Mouse (Mus musculus): ENCODE measurements around the gene Plb1. TPM values are rescaled to one million over a fixed set of nuclear protein-coding genes. Genes with fewer than 3 reads are reported as not detected.

Plb1 gene
- total and polyA plus RNA-seq, 3 experiments: 0.51 to 2.3 (median 0.66) TPM

DNA sequence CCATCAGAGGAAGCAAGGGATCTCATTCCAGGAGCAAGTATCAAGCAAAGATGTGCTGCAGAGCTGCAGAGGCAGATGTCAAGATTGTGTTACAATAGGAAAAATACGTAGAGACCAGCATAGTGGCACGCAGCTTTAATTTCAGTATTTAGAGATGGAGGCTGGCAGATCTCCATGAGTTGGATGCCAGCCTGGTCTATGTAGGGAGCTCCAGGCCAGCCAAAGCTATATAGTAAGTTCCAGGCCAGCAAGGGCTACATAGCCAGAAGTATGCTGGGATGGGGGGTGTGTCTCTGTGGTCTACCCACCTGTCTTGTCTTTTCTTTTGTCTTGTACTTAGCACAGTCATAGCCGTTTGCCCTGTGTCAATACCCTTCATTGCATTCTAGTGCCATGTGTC lies 28.7 kb downstream of the Plb1 start:
- dilution Hi-C loops (cut with MboI; ENCODE audit: extremely low pct_ligation_motif_present, extremely low pct_unique_long_range_greater_than_20kb, low sequenced_read_pairs) (no loop called here), in situ Hi-C loops (cut with MboI; ENCODE audit: low pct_ligation_motif_present, low pct_unique_long_range_greater_than_20kb, low sequenced_read_pairs) (no loop called here)
- Histone ChIP-seq H3K27ac (ENCODE audit: insufficient read depth, low read depth) (no peak overlapping the region), H3K79me2 (replicated peaks; ENCODE audit: control insufficient read depth, extremely low read depth, insufficient read depth, poor library complexity, severe bottlenecking) (no peaks in the 10 kb centered on the region), H3K36me3 (replicated peaks in 1 of 2; ENCODE audit: control insufficient read depth in 1 of 2, insufficient read depth in 1 of 2, low read length in 1 of 2) (no peaks in the 10 kb centered on the region), H3K9ac (ENCODE audit: insufficient read depth, low read depth) (no peak overlapping the region), H3K9me3 (replicated peaks; ENCODE audit: low read length) (no peaks in the 10 kb centered on the region), H3K4me1 (ENCODE audit: control insufficient read depth in 1 of 2, insufficient read depth in 2 of 2) (0 out of 4 replicates have a peak, but pooled peaks cover 0 to 2% of the 10 kb centered on the region in 2 experiments), H3K4me3 (replicated peaks in 1 of 3; ENCODE audit: low read depth in 2 of 3, low read length in 2 of 3, poor library complexity in 1 of 3) (no peak overlapping the region), H3K4me2 (ENCODE audit: insufficient read depth, low read depth, poor library complexity, severe bottlenecking) (no peak overlapping the region), H3K27me3 (replicated peaks) (no peaks in the 10 kb centered on the region)
- TF ChIP-seq MYC (IDR thresholded peaks at IDR 0.05; ENCODE audit: low read depth, low read length): no peak
- TF ChIP-seq TCF12 (IDR thresholded peaks at IDR 0.05; ENCODE audit: low read depth, low read length): no peak
- TF ChIP-seq JUND (conservative IDR thresholded peaks at IDR 0.05; ENCODE audit: low read depth, low read length): no peak
- no peak for TF ChIP-seq RAD21 (IDR thresholded peaks at IDR 0.05; ENCODE audit: low read depth, low read length)
- TF ChIP-seq CHD1 (IDR thresholded peaks at IDR 0.05; ENCODE audit: low read depth, low read length): no peak
- no peak for TF ChIP-seq MAX (IDR thresholded peaks at IDR 0.05; ENCODE audit: low read length)
- TF ChIP-seq NRF1 (IDR thresholded peaks at IDR 0.05; ENCODE audit: low read depth, low read length): no peak
- no peak for TF ChIP-seq USF1 (IDR thresholded peaks at IDR 0.05; ENCODE audit: low read depth, low read length)
- TF ChIP-seq TBP (conservative IDR thresholded peaks at IDR 0.05; ENCODE audit: low read depth, low read length): no peak
- TF ChIP-seq SMC3 (IDR thresholded peaks at IDR 0.05; ENCODE audit: low read depth, low read length): no peak
- no peak for TF ChIP-seq RCOR1 (conservative IDR thresholded peaks at IDR 0.05; ENCODE audit: low read depth, low read length)
- no peak for TF ChIP-seq MEF2A (IDR thresholded peaks at IDR 0.05; ENCODE audit: borderline replicate concordance, low read depth, low read length)
- no peak for TF ChIP-seq ZMIZ1 (IDR thresholded peaks at IDR 0.05; ENCODE audit: low read depth, low read length)
- TF ChIP-seq MAFK (IDR thresholded peaks at IDR 0.05; ENCODE audit: insufficient replicate concordance, low read length): no peak
- TF ChIP-seq UBTF (IDR thresholded peaks at IDR 0.05; ENCODE audit: low read depth, low read length): no peak
- TF ChIP-seq ZNF384 (IDR thresholded peaks at IDR 0.05; ENCODE audit: low read depth, low read length): no peak
- DNase-seq (ENCODE audit: extremely low read depth): no peak

DNA sequence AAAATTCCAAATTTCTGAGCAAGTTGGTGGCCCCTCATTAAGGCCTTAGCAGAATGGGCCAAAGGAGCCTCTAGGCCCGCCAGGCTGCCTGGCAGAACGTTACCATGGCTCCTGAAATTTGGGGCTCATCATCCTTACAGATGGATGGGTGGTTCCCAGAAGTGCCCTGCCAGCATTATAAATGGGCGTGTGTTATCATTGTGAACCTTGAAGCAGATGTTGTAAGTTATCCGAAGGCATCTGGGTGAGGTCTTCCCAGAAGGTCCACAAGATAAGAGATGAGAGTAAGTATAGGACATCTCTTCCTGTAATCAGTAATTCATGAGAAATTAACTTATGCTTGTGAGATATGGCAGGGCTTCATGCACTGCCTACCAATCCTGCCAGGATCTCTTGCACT lies 30.0 kb downstream of the Plb1 start:
- Histone ChIP-seq H3K4me3 (replicated peaks in 1 of 3; ENCODE audit: low read depth in 2 of 3, low read length in 2 of 3, poor library complexity in 1 of 3) (no peak overlapping the region), H3K4me1 (ENCODE audit: control insufficient read depth in 1 of 2, insufficient read depth in 2 of 2) (0 out of 4 replicates have a peak, but pooled peaks cover 0 to 2% of the 10 kb centered on the region in 2 experiments), H3K9me3 (replicated peaks; ENCODE audit: low read length) (no peaks in the 10 kb centered on the region), H3K79me2 (replicated peaks; ENCODE audit: control insufficient read depth, extremely low read depth, insufficient read depth, poor library complexity, severe bottlenecking) (no peaks in the 10 kb centered on the region), H3K27ac (ENCODE audit: insufficient read depth, low read depth) (no peak overlapping the region), H3K36me3 (replicated peaks in 1 of 2; ENCODE audit: control insufficient read depth in 1 of 2, insufficient read depth in 1 of 2, low read length in 1 of 2) (no peaks in the 10 kb centered on the region), H3K27me3 (replicated peaks) (no peaks in the 10 kb centered on the region), H3K9ac (ENCODE audit: insufficient read depth, low read depth) (no peak overlapping the region), H3K4me2 (ENCODE audit: insufficient read depth, low read depth, poor library complexity, severe bottlenecking) (no peak overlapping the region)
- dilution Hi-C loops (cut with MboI; ENCODE audit: extremely low pct_ligation_motif_present, extremely low pct_unique_long_range_greater_than_20kb, low sequenced_read_pairs) (no loop called here), in situ Hi-C loops (cut with MboI; ENCODE audit: low pct_ligation_motif_present, low pct_unique_long_range_greater_than_20kb, low sequenced_read_pairs) (no loop called here)
- no peak for DNase-seq (ENCODE audit: extremely low read depth)
- TF ChIP-seq TCF12 (IDR thresholded peaks at IDR 0.05; ENCODE audit: low read depth, low read length) (no peak), ZKSCAN1 (IDR thresholded peaks at IDR 0.05; ENCODE audit: borderline replicate concordance, low read depth, low read length) (no peak)
